Mouse (Mus musculus) midbrain, embryonic 12.5 days (tissue): ENCODE results near the gene Fnbp1l. TPM values are rescaled to one million over a fixed set of nuclear protein-coding genes. Genes with fewer than 3 reads are reported as not detected.

Experiments used
- ATAC-seq: fragments of 200-750 bp; cut with Nextera tagmentation; 2 replicates; pipeline ENCODE4 v1.8.0; 2017; ENCODE audit warnings: low read depth, moderate TSS enrichment, moderate library complexity; ENCODE audit not compliant: low FRiP score
- H3K27ac ChIP-seq: fragments of 300-500 bp; sonication (generic); replicated peaks from 2 replicates; pipeline ENCODE4 v1.5.1; 2016; ENCODE audit warnings: mild to moderate bottlenecking
- H3K27me3 ChIP-seq: fragments of 300-500 bp; sonication (generic); 2 replicates; pipeline ENCODE4 v1.6.1; 2016; ENCODE audit warnings: mild to moderate bottlenecking
- H3K36me3 ChIP-seq: fragments of 300-500 bp; sonication (generic); 2 replicates; pipeline ENCODE4 v1.6.1; 2016
- H3K4me1 ChIP-seq: fragments of 300-500 bp; sonication (generic); 2 replicates; pipeline ENCODE4 v1.6.1; 2016
- H3K4me2 ChIP-seq: fragments of 300-500 bp; sonication (generic); replicated peaks from 2 replicates; pipeline ENCODE4 v1.6.1; 2016; ENCODE audit warnings: mild to moderate bottlenecking, moderate library complexity
- H3K4me3 ChIP-seq: fragments of 300-500 bp; sonication (generic); 2 replicates; pipeline ENCODE4 v1.5.1; 2016; ENCODE audit warnings: mild to moderate bottlenecking
- H3K9ac ChIP-seq: fragments of 300-500 bp; sonication (generic); replicated peaks from 2 replicates; pipeline ENCODE4 v1.6.1; 2016; ENCODE audit warnings: mild to moderate bottlenecking, moderate library complexity
- H3K9me3 ChIP-seq: fragments of 300-500 bp; sonication (generic); 2 replicates; pipeline ENCODE4 v1.6.1; 2016; ENCODE audit warnings: mild to moderate bottlenecking
- WGBS: fragments of 180-500 bp; shearing (Covaris S2); methylation state at CpG from one replicate; pipeline ENCODE4 v1.1.7; 2016; 5-methylcytosine and 5-hydroxymethylcytosine counted together
- polyA plus RNA-seq: library from polyadenylated mRNA; unstranded; fragments of >200 nt; fragmentation: Nextera tagmentation; extraction: Ambion mirVana; gene quantifications from 2 replicates; pipeline ENCODE4 v1.2.1, GENCODE M21; 2016

The Fnbp1l gene
- polyA plus RNA-seq, 1 experiment from 2014 or later: 111 TPM

GRCm38 (mm10) chr3:122599291-122599690, 20.2 kb downstream of the Fnbp1l start:
- ATAC-seq: no peak
- Histone ChIP-seq H3K4me2 (no peak overlapping the region), H3K36me3 (no peaks in the 10 kb centered on the region), H3K27me3 (no peaks in the 10 kb centered on the region), H3K27ac (no peak overlapping the region), H3K9ac (no peak overlapping the region), H3K9me3 (no peaks in the 10 kb centered on the region), H3K4me3 (no peak overlapping the region), H3K4me1 (peaks cover 10% of the 10 kb centered on the region; the same call in 1 of the 2 replicates)
- 90% methylated on average over 4 of the region's 4 CpGs for WGBS

GRCm38 (mm10) chr3:122590804-122591203, 28.7 kb downstream of the Fnbp1l start:
- no peak overlapping the region for H3K27ac ChIP-seq
- H3K4me2 ChIP-seq: no peak overlapping the region
- H3K9ac ChIP-seq: no peak overlapping the region
- H3K4me3 ChIP-seq: no peak overlapping the region
- H3K4me1 ChIP-seq: peaks cover 3% of the 10 kb centered on the region; the same call in 1 of the 2 replicates
- ATAC-seq: no peak
- H3K27me3 ChIP-seq: no peaks in the 10 kb centered on the region
- no peaks in the 10 kb centered on the region for H3K9me3 ChIP-seq
- peaks cover 6% of the 10 kb centered on the region for H3K36me3 ChIP-seq
- WGBS: 87% methylated on average over 5 of the region's 5 CpGs

GRCm38 (mm10) chr3:122590346-122590745, 29.2 kb downstream of the Fnbp1l start:
- ATAC-seq: no peak
- H3K36me3 ChIP-seq: peaks cover 6% of the 10 kb centered on the region
- no peaks in the 10 kb centered on the region for H3K27me3 ChIP-seq
- no peak overlapping the region for H3K4me3 ChIP-seq
- peaks cover 3% of the 10 kb centered on the region; the same call in 1 of the 2 replicates for H3K4me1 ChIP-seq
- no peak overlapping the region for H3K4me2 ChIP-seq
- no peak overlapping the region for H3K9ac ChIP-seq
- H3K9me3 ChIP-seq: no peaks in the 10 kb centered on the region
- no peak overlapping the region for H3K27ac ChIP-seq
- 80% methylated on average over 4 of the region's 4 CpGs for WGBS

- ATAC-seq: no peak
- Histone ChIP-seq H3K36me3 (peaks cover 8% of the 10 kb centered on the region), H3K9ac (no peak overlapping the region)
Observed at GRCm38 (mm10) chr3:122586918-122587641, 32.4 kb downstream of the Fnbp1l start.

GRCm38 (mm10) chr3:122577360-122577759, 42.2 kb downstream of the Fnbp1l start:
- H3K4me2 ChIP-seq: no peak overlapping the region
- H3K27ac ChIP-seq: no peak overlapping the region
- H3K36me3 ChIP-seq: peaks cover 4% of the 10 kb centered on the region; the same call in 1 of the 2 replicates
- H3K9me3 ChIP-seq: 0 out of 2 replicates have a peak, but pooled peaks cover 3% of the 10 kb centered on the region
- H3K9ac ChIP-seq: no peak overlapping the region
- no peaks in the 10 kb centered on the region for H3K27me3 ChIP-seq
- H3K4me3 ChIP-seq: no peak overlapping the region
- no peak for ATAC-seq
- H3K4me1 ChIP-seq: 0 out of 2 replicates have a peak, but pooled peaks cover 2% of the 10 kb centered on the region

More at GRCm38 (mm10) chr3:122586918-122587641, 32.4 kb downstream of the Fnbp1l start:
- H3K4me1 ChIP-seq: peaks cover 3% of the 10 kb centered on the region; the same call in 1 of the 2 replicates
- no peak overlapping the region for H3K4me2 ChIP-seq
- 79% methylated on average over 3 of the region's 3 CpGs for WGBS
- no peaks in the 10 kb centered on the region for H3K27me3 ChIP-seq
- H3K4me3 ChIP-seq: no peak overlapping the region
- H3K27ac ChIP-seq: no peak overlapping the region
- no peaks in the 10 kb centered on the region for H3K9me3 ChIP-seq

GRCm38 (mm10) chr3:122574921-122575320, 44.6 kb downstream of the Fnbp1l start:
- no peak for ATAC-seq
- Histone ChIP-seq H3K9ac (no peak overlapping the region), H3K4me1 (0 out of 2 replicates have a peak, but pooled peaks cover 2% of the 10 kb centered on the region), H3K9me3 (0 out of 2 replicates have a peak, but pooled peaks cover 3% of the 10 kb centered on the region), H3K4me3 (no peak overlapping the region), H3K27ac (no peak overlapping the region), H3K27me3 (no peaks in the 10 kb centered on the region), H3K4me2 (no peak overlapping the region), H3K36me3 (peaks cover 4% of the 10 kb centered on the region; the same call in 1 of the 2 replicates)
- WGBS: 81% methylated on average over 1 of the region's 1 CpGs

- Histone ChIP-seq H3K4me1 (0 out of 2 replicates have a peak, but pooled peaks cover 2% of the 10 kb centered on the region), H3K4me2 (no peak overlapping the region), H3K9ac (no peak overlapping the region), H3K36me3 (peaks cover 4% of the 10 kb centered on the region; the same call in 1 of the 2 replicates), H3K27me3 (no peaks in the 10 kb centered on the region), H3K9me3 (0 out of 2 replicates have a peak, but pooled peaks cover 3% of the 10 kb centered on the region), H3K4me3 (no peak overlapping the region), H3K27ac (no peak overlapping the region)
- no peak for ATAC-seq
- 89% methylated on average over 5 of the region's 5 CpGs for WGBS
Observed at GRCm38 (mm10) chr3:122573426-122574286, 45.9 kb downstream of the Fnbp1l start.

GRCm38 (mm10) chr3:122566549-122566948, 53.0 kb downstream of the Fnbp1l start:
- no peaks in the 10 kb centered on the region for H3K4me1 ChIP-seq
- H3K27ac ChIP-seq: no peak overlapping the region
- 77% methylated on average over 4 of the region's 4 CpGs for WGBS
- H3K9ac ChIP-seq: no peak overlapping the region
- H3K4me3 ChIP-seq: no peak overlapping the region
- no peak for ATAC-seq
- no peak overlapping the region for H3K4me2 ChIP-seq
- H3K36me3 ChIP-seq: peaks cover 20% of the 10 kb centered on the region; the same call in 1 of the 2 replicates
- H3K9me3 ChIP-seq: no peaks in the 10 kb centered on the region
- H3K27me3 ChIP-seq: no peaks in the 10 kb centered on the region

GRCm38 (mm10) chr3:122566112-122566511, 53.4 kb downstream of the Fnbp1l start:
- H3K27me3 ChIP-seq: no peaks in the 10 kb centered on the region
- H3K4me3 ChIP-seq: no peak overlapping the region
- H3K4me2 ChIP-seq: no peak overlapping the region
- H3K36me3 ChIP-seq: peaks cover 21% of the 10 kb centered on the region; the same call in 1 of the 2 replicates
- no peak for ATAC-seq
- 79% methylated on average over 3 of the region's 3 CpGs for WGBS
- H3K9ac ChIP-seq: no peak overlapping the region
- no peaks in the 10 kb centered on the region for H3K9me3 ChIP-seq
- no peak overlapping the region for H3K27ac ChIP-seq
- no peaks in the 10 kb centered on the region for H3K4me1 ChIP-seq

- 43% methylated on average over 7 of the region's 7 CpGs for WGBS
- Histone ChIP-seq H3K4me2 (no peak overlapping the region), H3K9me3 (no peaks in the 10 kb centered on the region), H3K9ac (no peak overlapping the region), H3K4me3 (no peak overlapping the region), H3K36me3 (peaks cover 21% of the 10 kb centered on the region; the same call in 1 of the 2 replicates), H3K4me1 (no peaks in the 10 kb centered on the region), H3K27ac (no peak overlapping the region), H3K27me3 (no peaks in the 10 kb centered on the region)
- ATAC-seq: no peak
Observed at GRCm38 (mm10) chr3:122565285-122565684, 54.2 kb downstream of the Fnbp1l start.

- Histone ChIP-seq H3K4me3 (no peak overlapping the region), H3K9me3 (no peaks in the 10 kb centered on the region), H3K27ac (no peak overlapping the region), H3K27me3 (no peaks in the 10 kb centered on the region), H3K4me2 (no peak overlapping the region), H3K9ac (no peak overlapping the region), H3K36me3 (peaks cover 3% of the 10 kb centered on the region; the same call in 1 of the 2 replicates), H3K4me1 (no peaks in the 10 kb centered on the region; the same call in 1 of the 2 replicates)
- WGBS: 80% methylated on average over 2 of the region's 2 CpGs
- no peak for ATAC-seq
Observed at GRCm38 (mm10) chr3:122557766-122558165, 61.7 kb downstream of the Fnbp1l start.

- Histone ChIP-seq H3K4me2 (no peak overlapping the region), H3K27me3 (no peaks in the 10 kb centered on the region), H3K9me3 (no peaks in the 10 kb centered on the region), H3K36me3 (peaks cover 26% of the 10 kb centered on the region), H3K4me1 (no peaks in the 10 kb centered on the region), H3K4me3 (no peak overlapping the region), H3K27ac (no peak overlapping the region), H3K9ac (no peak overlapping the region)
- WGBS: 96% methylated on average over 3 of the region's 3 CpGs
- ATAC-seq: no peak
Observed at GRCm38 (mm10) chr3:122551174-122551573, 68.3 kb downstream of the Fnbp1l start.
